Comparison of ENCODE assay signal across 22 mouse cellular contexts in the genomic region with DNA sequence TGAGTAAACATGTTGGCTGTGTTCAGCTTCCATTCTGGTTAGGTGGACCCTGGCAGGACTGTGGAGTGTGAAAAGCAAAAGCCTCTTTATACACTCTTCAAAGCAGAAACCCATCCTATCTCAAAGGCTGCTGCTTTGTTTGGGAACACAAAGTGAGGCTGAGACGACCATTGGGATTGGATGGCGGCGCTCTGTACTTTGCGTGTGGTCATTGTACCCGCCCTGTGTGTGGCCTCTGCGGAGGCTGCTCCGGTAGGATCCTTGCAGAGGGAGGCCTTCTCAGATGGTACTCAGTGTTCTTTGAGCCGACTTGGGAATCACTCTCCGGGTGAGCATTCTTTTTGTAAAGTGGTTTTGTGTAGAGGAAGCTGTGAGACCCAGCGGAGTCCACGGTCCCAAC.
DNase-seq lines count a peak whose midpoint lies in the region; ATAC-seq and TF ChIP-seq lines count a peak whose summit lies in the region.
"Had no signal": no experiment of that assay in that cellular context is flagged by ENCODE, and none has a peak within 500 bp of the region (broad histone marks: within the 10 kb centered on the region; RNA-seq: fewer than 3 reads in every experiment).

No protein-coding gene starts in this region.

- DNase-seq in embryo, embryonic 10 days (ENCODE audit: low spot score) = peak; percentile 7
- no peak for DNase-seq in embryo, embryonic 10.5 days (ENCODE audit: low spot score)
- peak; percentile 18 for DNase-seq in hindbrain, embryonic 10.5 days (ENCODE audit: low spot score)
- no peak for DNase-seq in hindbrain, embryonic 14.5 days (ENCODE audit: low spot score)
- DNase-seq in neural tube, embryonic 11.5 days (ENCODE audit: low spot score) = peak; percentile 12
- DNase-seq in neural tube, embryonic 10.5 days (ENCODE audit: extremely low spot score, low spot score) = no peak
- DNase-seq in layer of hippocampus, postnatal 14 days (ENCODE audit: low spot score in 2 of 2) = no peak
- DNase-seq: adrenal gland, postnatal 10 days; B cell, adult 2 months; cerebellum, adult 11-12 months; cerebellum, adult 9-10 months; cerebellum, postnatal 25 days; gastrocnemius, postnatal 36 days; heart, adult 11 months; heart, postnatal 36 days had no signal

- H3K4me1 ChIP-seq in hindbrain, embryonic 10.5 days (replicated peaks) = peaks cover 8% of the 10 kb centered on the region; the same call in 1 of the 2 replicates
- no peaks in the 10 kb centered on the region for H3K4me1 ChIP-seq in hindbrain, embryonic 14.5 days (replicated peaks; ENCODE audit: control insufficient read depth, insufficient read depth, low read length)
- H3K4me1 ChIP-seq in neural tube, embryonic 11.5 days (ENCODE audit: control insufficient read depth, insufficient read depth, low read length) = no peaks in the 10 kb centered on the region
- H3K4me1 ChIP-seq in intestine, postnatal 0 days (replicated peaks; ENCODE audit: control insufficient read depth, insufficient read depth, low read length) = no peaks in the 10 kb centered on the region
- H3K4me1 ChIP-seq: embryonic facial prominence, embryonic 12.5 days; hindbrain, embryonic 15.5 days had no signal

- 41% methylated on average over 11 of the region's 11 CpGs for WGBS in hindbrain, embryonic 10.5 days
- 35% methylated on average over 11 of the region's 11 CpGs for WGBS in hindbrain, embryonic 14.5 days
- 67% methylated on average over 11 of the region's 11 CpGs for WGBS in neural tube, embryonic 11.5 days
- WGBS in intestine, postnatal 0 days = 92% methylated on average over 11 of the region's 11 CpGs

- no peak overlapping the region for H3K9ac ChIP-seq in hindbrain, embryonic 14.5 days
- H3K9ac ChIP-seq in neural tube, embryonic 11.5 days (ENCODE audit: low read length) = no peak overlapping the region
- H3K9ac ChIP-seq in intestine, postnatal 0 days (ENCODE audit: low read depth, low read length) = no peak overlapping the region
- H3K9ac ChIP-seq: embryonic facial prominence, embryonic 12.5 days; heart, embryonic 13.5 days; hindbrain, embryonic 15.5 days had no signal

- no peaks in the 10 kb centered on the region for H3K27me3 ChIP-seq in hindbrain, embryonic 10.5 days (ENCODE audit: insufficient read depth, poor library complexity, severe bottlenecking)
- no peaks in the 10 kb centered on the region for H3K27me3 ChIP-seq in hindbrain, embryonic 14.5 days (ENCODE audit: control insufficient read depth, insufficient read depth, low read length)
- no peaks in the 10 kb centered on the region for H3K27me3 ChIP-seq in neural tube, embryonic 11.5 days (ENCODE audit: control insufficient read depth, insufficient read depth, low read length)
- no peaks in the 10 kb centered on the region for H3K27me3 ChIP-seq in intestine, postnatal 0 days (replicated peaks; ENCODE audit: control insufficient read depth, insufficient read depth, low read length)
- H3K27me3 ChIP-seq: embryonic facial prominence, embryonic 12.5 days; heart, embryonic 13.5 days; hindbrain, embryonic 15.5 days had no signal

- no peak overlapping the region for H3K27ac ChIP-seq in hindbrain, embryonic 10.5 days
- H3K27ac ChIP-seq in hindbrain, embryonic 14.5 days = no peak overlapping the region
- no peak overlapping the region for H3K27ac ChIP-seq in neural tube, embryonic 11.5 days (ENCODE audit: low read depth, low read length)
- H3K27ac ChIP-seq in intestine, postnatal 0 days (ENCODE audit: low read depth, low read length) = no peak overlapping the region
- H3K27ac ChIP-seq: embryonic facial prominence, embryonic 12.5 days; heart, embryonic 13.5 days; hindbrain, embryonic 15.5 days had no signal

- TF ChIP-seq CTCF in intestine, postnatal 0 days (IDR thresholded peaks at IDR 0.05; ENCODE audit: low read depth) = no peak

- H3K4me2 ChIP-seq in hindbrain, embryonic 14.5 days (replicated peaks) = no peak overlapping the region
- H3K4me2 ChIP-seq in neural tube, embryonic 11.5 days (ENCODE audit: low read depth) = no peak overlapping the region
- no peak overlapping the region for H3K4me2 ChIP-seq in intestine, postnatal 0 days (replicated peaks; ENCODE audit: low read depth)
- H3K4me2 ChIP-seq: embryonic facial prominence, embryonic 12.5 days; heart, embryonic 13.5 days; hindbrain, embryonic 15.5 days had no signal

- H3K4me3 ChIP-seq in hindbrain, embryonic 10.5 days = no peak overlapping the region
- H3K4me3 ChIP-seq in hindbrain, embryonic 14.5 days (replicated peaks; ENCODE audit: low read length) = no peak overlapping the region
- H3K4me3 ChIP-seq in neural tube, embryonic 11.5 days (ENCODE audit: low read depth, low read length) = no peak overlapping the region
- H3K4me3 ChIP-seq in intestine, postnatal 0 days (ENCODE audit: low read depth, low read length) = no peak overlapping the region
- H3K4me3 ChIP-seq: embryonic facial prominence, embryonic 12.5 days; heart, embryonic 13.5 days; hindbrain, embryonic 15.5 days had no signal

- no peaks in the 10 kb centered on the region for H3K36me3 ChIP-seq in hindbrain, embryonic 10.5 days
- no peaks in the 10 kb centered on the region for H3K36me3 ChIP-seq in hindbrain, embryonic 14.5 days (replicated peaks; ENCODE audit: control insufficient read depth, insufficient read depth)
- H3K36me3 ChIP-seq in neural tube, embryonic 11.5 days (ENCODE audit: control insufficient read depth, insufficient read depth, low read length) = no peaks in the 10 kb centered on the region
- no peaks in the 10 kb centered on the region for H3K36me3 ChIP-seq in intestine, postnatal 0 days (ENCODE audit: control insufficient read depth, insufficient read depth)
- H3K36me3 ChIP-seq: embryonic facial prominence, embryonic 12.5 days; G1E; heart, embryonic 13.5 days; hindbrain, embryonic 15.5 days had no signal

- ATAC-seq in hindbrain, embryonic 14.5 days (ENCODE audit: low FRiP score) = no peak
- no peak for ATAC-seq in neural tube, embryonic 11.5 days (ENCODE audit: insufficient read depth, low FRiP score, low TSS enrichment)
- no peak for ATAC-seq in intestine, postnatal 0 days
- ATAC-seq: CD4-positive, CD25-positive, alpha-beta regulatory T cell, adult 4 months; intestine, embryonic 16.5 days had no signal

- H3K9me3 ChIP-seq in hindbrain, embryonic 10.5 days = no peaks in the 10 kb centered on the region
- no peaks in the 10 kb centered on the region for H3K9me3 ChIP-seq in hindbrain, embryonic 14.5 days (ENCODE audit: control insufficient read depth, low read length)
- no peaks in the 10 kb centered on the region for H3K9me3 ChIP-seq in neural tube, embryonic 11.5 days (ENCODE audit: control insufficient read depth, low read length)
- H3K9me3 ChIP-seq in intestine, postnatal 0 days (ENCODE audit: control insufficient read depth) = no peaks in the 10 kb centered on the region
- H3K9me3 ChIP-seq: embryonic facial prominence, embryonic 12.5 days; G1E; heart, embryonic 13.5 days; hindbrain, embryonic 15.5 days had no signal

Comparison
In these comparisons a context has a peak if more than half of its experiments do, and no peak if none do; other contexts are left out.
1. DNase-seq: peak in embryo, embryonic 10 days (single experiment), hindbrain, embryonic 10.5 days (single experiment) and neural tube, embryonic 11.5 days (single experiment); none in embryo, embryonic 10.5 days (single experiment), hindbrain, embryonic 14.5 days (single experiment), neural tube, embryonic 10.5 days (single experiment) and layer of hippocampus, postnatal 14 days (0 of 2).